Mouse (Mus musculus): ENCODE data around the gene Rbbp5.

The Rbbp5 gene

DNA sequence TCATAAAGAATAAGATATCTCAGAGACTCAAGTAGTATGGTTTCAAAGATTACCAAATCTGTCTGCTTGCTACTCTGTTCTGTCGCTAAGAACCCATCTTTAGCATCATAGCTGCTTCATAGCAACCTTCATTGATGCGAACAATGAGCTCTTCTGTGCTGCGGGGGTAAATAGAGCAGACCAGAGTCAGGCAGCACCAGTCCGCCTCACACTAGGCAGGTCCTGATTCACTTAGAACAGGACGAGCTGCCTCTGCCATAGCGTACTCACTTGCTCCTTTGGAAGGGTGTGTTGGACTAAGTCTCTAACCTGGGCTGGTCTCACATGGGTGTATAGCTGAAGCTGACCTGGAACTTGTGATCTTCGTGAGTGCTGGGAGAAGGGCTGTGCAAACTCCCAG, 28.9 kb downstream of the Rbbp5 start, which contains the start of gene Tmem81:
TSS of gene Tmem81 (plus strand) at position 173 of the 400 bp plus-strand sequence.
- no peak for DNase-seq

DNA sequence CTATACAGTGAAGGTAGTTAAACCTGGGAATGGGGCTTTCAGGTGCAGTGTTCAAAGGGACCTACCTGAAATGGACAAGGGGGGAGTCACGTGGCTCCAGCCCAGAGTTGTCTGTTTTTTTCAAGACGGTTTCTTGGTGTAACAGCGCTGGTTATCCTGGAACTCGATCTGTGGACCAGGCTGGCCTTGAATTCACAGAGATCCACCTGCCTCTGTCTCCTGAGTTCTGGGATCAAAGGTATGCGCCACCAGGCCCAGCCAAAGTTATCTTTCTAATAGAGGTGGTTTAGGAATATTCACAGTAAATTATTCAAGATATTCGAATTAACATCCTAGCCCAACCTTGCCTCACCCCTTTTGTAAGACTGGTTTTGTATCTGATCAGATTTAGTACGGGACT, 29.5 kb downstream of the Rbbp5 start:
- no peak for DNase-seq

DNA sequence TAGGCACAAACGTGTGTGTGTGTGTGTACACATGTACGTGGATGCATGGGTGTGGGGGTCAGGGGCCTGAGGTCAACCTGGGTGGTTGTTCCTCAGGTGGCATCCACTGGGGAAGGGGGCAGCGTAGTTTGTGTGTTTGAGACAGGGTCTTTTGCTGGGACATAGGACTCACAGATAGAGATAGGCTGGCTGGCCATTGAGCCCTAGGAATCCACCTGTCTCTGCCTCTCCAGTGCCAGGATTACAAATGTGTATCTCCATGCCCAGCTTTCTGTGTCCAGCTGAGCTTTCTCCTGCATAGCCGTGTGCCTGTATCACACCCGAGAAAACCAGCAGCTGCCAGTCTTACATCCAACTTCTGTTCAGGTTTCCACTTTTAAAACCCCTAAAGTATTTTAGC, 32.6 kb downstream of the Rbbp5 start:
- no peak for DNase-seq

DNA sequence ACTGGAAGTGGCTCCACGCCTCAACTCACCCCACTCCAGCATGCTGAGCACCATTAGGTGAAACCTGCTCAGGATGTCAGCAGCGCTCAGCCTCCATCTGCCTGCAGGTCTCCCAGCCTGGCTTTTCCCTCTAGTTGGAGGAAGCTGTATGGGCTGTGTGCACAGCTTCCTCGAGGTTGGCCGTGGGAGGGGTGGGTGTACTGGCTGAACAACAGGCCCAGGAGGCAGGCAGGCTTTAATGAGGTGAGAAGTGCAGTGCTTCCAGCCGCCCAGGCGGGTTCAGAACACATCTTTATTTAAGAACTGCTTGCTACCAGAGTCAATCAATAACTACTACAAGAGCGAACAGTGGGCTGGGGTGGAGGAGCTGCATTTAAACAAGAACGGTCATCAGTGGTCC, 34.4 kb downstream of the Rbbp5 start:
- no peak for DNase-seq

DNA sequence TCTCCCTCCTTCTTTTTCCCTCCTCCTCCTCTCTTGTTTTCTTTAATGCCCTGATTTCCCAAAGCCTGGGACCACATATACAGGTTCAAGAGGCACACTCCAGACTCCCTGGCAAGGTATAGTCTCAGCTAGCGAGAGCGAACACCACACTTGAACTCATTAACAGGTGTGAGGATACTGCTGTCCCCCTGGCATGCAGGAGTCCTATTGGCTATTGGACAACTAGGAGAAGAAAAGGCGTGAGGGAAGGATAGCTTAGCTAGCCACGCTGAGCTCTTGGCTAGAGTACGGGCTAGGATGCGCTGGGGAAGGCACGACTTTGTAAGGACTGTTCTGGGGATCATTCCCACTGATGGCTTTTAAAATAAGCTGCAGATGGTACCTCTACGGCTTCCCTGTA, 34.9 kb downstream of the Rbbp5 start:
- no peak for DNase-seq

DNA sequence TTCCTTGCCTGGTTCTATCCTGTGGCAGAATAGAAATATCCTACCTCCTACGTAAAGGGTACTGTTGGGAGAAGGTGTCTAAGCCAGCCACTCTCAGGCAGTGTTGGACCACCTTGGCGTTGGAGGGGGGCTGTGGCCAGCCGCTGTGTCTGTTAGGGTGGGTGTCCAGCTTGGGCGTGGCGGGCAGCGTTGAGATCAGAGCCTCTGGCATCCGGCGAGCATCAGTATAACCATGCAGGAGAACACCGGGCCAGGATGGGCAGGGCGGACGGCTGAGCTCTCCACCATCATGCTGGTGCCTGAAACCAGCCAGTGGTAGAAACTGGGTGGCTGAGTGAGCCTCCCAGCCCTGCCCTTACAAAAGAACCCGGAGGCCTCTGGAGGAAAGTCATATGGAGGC, 38.2 kb downstream of the Rbbp5 start:
- DNase-seq, result no peak

DNA sequence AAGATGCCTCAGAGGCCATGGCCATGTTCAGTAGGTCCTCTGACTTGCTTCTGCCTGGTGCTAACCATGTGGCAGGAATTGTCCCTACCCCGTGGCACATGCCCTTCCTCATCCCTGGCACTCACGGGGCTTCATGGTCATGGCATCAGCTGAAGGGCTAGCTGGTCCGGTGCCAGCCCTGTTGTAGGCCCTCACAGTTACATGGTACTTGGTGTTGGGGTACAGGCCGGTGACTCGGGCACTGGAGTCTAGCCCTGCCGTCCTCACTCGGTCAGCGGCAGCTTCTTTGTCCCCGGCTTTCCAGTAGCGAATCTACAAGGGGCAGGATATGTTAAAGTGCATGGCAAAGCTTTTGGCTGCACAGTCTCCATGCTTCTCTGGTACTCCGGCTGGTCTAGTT, 39.6 kb downstream of the Rbbp5 start:
- no peak for DNase-seq

DNA sequence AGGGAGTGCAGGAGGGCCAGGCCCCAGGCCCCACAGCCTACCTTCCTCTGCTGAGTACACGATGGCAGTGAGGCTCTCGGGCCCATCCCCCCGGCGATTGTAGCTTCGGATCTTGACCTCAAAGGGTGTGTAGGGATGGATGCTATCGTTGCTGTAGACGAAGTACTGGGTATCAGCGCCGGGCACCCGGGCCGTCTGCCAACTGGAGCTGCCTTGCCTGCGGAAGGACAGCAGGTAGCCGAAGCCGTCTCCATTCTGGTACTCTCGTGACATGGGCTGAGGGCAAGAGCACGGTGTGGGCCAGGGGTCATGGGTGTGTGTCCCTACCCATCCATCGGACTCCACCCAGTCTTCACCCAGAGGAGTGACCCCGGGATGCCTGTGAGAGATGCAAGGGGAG, 41.5 kb downstream of the Rbbp5 start:
- DNase-seq, result no peak

DNA sequence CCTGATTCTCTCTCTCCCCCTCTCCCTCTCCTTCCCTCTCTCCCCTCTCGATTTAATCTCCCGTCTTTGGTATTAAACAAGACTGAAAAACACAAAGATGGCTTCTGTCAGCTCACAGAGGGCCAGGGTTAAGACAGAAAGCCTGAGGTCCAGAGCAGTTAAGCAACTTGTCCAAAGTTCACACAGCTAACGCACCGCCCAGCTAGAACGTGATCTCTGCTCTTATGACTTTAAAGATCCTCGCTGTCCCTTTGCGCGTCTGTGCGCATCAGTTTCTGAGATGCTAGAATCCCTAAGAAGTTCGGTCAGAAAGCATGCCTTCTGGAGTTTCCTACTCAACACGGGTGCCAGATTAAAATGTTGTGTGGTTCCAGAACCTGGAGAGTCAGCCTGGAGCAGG, 42.6 kb downstream of the Rbbp5 start:
- no peak for DNase-seq

DNA sequence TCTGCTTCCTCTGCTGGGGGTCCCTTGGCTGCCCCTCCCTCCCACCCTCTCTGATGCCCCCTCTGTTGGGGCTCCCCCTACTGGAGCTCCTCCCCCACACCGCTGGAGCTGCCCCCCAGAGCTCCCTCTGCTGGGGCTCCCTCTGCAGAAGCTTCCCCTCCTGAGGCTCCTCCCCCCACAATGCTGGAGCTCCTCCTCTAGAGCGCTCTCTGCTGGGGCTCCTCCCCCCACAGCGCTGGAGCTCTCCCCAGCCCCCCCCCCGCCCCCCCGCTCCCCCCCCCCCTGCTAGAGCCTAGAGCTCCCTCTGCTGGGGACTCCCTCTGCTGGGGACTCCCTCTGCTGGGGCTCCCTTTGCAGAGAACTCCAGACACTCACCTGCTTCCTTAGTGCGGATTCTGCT, 43.6 kb downstream of the Rbbp5 start:
- peak; percentile 83 for DNase-seq

DNA sequence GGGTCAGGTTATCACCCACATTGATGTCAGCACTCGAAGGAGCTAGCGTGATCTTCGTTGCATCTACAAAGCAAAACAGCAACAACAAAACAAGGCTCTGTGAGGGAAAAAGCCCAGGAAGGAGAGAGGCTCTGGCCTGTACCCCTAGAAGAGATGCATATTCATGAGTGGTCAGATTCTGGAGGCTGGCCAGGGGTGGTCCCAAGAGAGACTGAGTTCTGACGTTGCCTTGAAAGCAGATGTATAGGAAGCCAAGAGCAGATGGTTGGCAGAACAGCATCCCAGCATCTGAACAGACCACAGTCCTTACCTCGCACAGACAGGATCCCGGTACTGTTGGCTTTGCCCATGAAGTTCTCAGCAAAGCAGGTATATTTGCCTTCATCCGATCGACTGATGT, 45.9 kb downstream of the Rbbp5 start:
- no peak for DNase-seq

DNA sequence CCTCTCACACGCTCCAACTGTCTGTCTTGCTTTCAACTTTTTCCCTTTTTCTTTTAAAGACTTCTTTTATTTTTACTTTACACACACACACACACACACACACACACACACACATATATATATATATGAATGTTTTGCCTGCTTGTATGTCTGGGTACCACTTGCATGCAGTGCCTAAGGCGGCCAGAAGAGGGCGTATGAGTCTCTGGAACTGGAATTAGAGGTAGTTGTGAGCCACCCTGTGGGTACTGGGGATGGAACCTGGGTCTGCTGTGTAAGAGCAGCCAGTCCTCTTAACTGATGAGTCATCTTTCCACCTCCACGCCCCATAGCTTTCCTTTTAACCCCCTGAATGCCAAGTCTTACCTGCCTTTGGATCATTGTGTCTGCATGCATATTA, 46.8 kb downstream of the Rbbp5 start:
- DNase-seq, result peak; percentile 41

DNA sequence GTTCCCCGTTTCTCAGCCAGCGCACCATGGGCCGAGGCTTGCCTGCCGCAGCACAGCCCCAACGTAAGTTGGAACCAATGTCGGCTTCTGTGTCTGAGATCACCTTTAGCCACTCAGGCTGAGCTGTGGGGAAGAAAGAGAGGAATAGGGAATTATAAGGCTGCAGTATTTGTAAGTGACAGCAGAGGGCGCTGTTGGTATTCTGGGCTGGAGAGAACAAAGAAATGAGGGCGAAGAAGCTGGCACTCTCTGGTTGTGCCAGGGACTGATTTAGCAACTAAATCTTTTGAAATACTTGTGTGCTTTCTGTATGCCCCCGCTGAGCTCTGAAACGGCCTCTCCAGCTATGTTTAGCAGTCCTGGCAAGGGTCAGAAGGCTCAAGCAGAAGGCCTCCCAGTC, 48.7 kb downstream of the Rbbp5 start:
- peak; percentile 76 for DNase-seq

DNA sequence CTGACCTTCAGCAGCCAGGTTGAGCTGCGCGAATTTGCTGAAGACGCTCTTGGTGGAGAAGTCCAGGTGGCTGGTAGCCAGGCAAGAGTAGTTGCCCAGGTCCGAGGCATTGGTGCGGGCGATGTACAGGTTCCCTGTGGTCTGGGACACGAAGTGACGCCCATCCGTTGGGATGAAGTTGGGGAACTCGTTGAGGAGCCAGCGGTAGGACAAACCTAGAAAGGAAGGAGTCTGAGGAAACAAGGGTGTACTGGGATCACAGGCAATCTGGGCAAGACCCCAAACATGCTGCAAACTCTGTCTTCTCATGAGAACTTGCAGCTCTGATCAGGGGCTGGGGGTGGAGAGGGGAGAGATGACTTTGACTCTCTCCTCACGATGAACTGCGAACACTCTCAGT, 50.9 kb downstream of the Rbbp5 start:
- no peak for DNase-seq

DNA sequence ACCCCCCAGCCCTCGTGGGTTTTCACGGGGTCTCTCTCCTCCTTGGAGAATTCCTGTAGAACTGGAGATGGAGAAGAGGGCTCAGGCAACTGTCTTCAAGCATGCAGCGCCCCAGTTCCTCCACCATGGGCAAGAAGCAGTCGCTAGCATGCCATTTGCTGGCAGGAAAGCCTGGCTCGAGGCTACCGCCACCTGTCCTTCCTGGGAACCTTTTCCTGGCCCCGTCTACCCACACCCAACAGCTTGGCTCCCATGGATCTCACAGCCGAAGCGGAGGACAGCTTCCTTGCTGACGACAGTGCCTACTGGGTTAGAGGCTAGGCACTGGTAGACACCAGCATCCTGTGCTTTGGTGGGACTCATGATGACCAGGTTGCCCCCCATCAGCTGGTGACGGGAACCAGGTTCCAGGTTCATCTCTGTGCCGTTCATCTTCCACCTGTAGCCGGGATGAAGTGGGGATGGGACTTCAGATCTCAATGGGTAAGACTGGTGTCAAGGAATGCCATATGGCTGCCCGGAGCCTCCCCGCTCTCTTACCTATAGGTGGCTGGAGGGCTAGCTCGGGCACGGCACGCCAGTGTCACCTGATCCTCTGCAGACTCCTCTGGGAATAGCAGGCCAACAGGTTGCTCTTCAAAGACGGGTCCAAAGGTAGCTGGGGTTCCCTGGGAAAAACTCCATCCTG, 51.6 kb downstream of the Rbbp5 start:
- DNase-seq, result no peak

DNA sequence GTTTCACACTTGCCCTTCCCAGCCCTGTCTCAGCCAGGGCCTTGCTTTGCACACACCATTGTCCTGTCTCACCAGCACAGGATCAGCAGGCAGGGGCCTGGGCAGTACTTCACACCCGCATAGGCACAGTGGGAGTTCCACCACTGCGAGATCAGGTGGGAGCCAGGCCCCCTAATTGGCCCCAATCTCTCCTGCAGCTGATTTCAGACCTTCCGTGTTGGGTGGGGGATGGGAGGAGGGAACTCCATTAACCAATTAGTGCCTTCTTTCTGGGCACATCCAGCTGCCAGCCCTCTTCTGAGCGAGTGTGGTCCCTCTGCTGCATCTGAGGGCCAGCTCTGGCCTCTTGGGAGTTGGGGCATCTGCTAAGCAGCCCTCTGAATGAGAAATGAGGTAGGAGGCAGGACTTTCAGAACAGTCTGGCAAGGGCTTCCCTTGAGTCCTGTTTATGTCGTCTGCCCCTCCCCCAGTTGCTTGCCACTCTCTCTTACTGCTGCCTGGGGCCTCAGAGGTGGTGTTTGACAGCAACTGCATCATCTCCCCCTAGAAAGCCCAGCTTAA, 53.5 kb downstream of the Rbbp5 start:
- DNase-seq, result no peak

DNA sequence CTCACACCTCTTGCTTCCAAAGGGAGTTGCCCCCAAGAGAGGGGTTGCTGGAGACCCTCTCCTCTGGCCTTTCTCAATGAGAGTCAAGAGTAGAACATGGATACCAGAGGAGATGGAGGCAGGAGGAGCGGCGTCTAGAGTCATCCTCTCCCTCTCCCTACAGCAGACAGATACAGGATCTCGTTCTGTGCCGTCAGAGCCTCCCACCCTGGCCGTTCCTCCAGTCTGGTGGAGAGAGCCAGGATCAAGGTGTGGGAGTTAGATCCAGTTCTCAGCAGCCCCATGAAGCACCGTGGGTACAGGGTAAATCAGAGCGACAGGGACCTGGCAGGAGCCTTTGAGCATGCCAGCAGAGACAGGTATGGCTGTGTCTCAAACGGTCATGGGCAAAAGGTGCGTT, 55.4 kb downstream of the Rbbp5 start:
- no peak for DNase-seq

DNA sequence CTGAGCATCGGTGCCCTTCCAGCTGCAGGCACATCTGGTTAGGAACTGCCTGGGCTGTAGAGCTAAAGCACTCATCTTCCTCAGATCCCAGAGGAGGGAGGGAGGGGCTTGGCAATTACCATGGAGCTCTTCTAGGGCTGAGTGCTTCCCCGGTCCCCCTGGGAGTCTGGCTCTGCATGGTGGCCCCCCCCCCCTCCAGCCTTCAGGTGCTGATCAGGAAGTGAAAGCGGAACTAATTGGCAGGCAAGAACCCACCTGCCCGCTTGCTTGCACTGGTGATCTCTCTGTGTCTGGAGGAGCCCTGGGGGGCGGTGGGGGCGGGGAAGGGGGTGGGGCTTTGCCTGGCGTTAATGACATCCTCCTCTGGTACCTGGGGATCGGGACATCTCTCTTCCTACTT, 56.7 kb downstream of the Rbbp5 start:
- no peak for DNase-seq

DNA sequence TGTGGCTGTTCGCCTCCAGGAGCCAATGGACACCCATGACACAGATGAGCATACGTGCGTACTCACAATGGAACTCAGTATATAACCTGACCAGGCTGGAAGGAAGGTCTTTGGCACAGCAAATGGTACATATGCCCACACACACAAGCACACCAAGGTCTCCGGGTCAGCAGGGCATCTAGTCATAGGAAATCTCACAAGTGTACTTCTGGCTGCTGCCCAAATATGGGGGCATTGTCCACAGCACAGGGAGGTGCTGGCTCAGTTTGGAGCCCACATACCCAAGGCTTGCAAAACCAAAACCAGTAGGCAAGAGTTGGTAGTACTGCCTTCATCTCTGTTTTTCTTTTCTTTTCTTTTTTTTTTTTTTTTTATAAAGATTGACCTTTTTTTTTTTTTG, 58.4 kb downstream of the Rbbp5 start:
- DNase-seq, result no peak

DNA sequence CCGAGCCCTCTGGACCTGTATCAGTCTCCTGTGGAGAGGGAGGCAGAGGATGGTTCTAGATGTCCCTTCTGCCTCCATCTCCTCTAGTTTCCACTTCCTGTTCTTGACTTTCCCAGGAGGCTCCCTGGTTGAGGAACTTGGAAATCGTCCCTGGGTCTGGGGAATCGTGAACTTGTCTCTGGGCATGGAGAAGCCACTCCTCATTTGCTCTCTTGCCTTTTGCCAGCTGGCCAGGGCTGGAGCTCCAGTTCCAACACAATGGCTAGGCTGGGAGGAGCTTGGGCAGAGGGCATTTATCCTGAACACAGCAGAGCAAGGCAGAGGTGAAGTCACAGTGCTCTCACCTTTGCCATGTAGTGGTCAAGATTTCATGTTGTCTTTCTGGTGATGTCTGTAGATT, 59.3 kb downstream of the Rbbp5 start:
- no peak for DNase-seq

DNA sequence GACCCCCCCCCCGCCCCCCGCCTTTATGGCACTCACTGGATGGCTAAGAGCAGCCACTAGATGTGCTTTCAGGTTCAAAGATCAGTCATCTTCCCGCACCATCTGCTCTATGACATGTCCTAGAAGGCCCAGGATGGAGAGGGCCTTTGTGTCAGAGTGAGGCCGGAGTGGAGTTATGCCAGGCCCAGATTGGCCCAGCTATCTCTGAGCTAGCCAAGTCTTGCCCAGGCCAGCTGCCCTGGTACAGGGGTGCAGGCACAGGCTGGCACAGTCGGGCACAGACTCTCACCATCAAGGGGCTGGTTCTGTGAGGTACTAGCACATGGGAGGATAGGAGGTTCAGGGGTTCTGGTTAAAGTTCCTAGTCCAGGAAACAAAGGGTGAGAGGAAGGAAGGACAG, 60.6 kb downstream of the Rbbp5 start:
- DNase-seq, result no peak

DNA sequence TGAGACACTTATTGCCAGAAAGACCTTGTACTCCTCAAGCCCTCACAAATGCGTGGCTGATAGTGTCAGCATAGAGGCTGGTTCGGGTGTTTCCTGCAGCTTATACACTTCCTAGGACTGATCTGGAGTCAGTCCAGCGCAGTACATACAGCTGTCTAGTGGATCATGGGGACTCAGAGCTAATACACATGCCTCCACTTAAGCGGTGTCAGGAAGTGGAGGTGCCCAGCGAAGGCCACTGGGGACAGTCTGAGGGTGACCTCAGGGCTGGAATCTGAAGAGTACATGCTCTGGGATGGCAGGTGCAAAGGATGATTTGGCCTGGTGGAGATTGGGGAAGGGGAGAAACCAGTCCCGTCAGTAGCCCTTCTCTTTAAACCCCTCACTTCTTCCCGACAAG, 63.5 kb downstream of the Rbbp5 start:
- no peak for DNase-seq

DNA sequence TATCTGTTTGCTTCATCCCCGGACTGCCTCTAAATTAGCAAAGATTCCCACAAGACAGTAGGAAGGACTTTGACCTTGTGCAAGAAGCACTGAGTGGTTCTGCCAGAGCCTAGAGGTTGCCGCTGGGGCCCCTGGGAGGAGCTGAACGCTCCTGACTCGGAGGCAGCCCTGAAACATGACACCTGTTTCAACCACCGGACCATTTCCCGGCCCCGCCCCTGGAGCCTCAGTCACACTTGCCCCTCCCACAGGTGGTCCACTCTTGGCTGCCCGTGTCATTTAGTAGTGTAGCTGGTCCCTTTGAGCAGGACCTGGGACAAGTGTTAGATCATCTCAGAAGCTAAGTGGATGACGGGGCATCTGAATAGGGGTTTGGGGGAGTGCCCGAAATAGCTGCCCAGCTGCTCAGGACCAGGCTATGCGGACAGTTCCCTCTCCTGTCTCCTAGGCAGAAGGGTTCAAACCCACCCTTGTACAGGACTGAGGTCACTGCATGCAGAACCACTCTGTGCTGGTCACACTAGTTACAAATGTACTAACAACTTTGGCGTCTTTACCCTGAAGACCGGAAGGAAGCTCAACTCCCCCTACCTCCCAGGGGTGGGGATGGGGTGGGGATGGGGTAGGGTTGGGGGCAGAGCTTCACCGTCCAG, 64.1 kb downstream of the Rbbp5 start:
- DNase-seq, result peak; percentile 60

DNA sequence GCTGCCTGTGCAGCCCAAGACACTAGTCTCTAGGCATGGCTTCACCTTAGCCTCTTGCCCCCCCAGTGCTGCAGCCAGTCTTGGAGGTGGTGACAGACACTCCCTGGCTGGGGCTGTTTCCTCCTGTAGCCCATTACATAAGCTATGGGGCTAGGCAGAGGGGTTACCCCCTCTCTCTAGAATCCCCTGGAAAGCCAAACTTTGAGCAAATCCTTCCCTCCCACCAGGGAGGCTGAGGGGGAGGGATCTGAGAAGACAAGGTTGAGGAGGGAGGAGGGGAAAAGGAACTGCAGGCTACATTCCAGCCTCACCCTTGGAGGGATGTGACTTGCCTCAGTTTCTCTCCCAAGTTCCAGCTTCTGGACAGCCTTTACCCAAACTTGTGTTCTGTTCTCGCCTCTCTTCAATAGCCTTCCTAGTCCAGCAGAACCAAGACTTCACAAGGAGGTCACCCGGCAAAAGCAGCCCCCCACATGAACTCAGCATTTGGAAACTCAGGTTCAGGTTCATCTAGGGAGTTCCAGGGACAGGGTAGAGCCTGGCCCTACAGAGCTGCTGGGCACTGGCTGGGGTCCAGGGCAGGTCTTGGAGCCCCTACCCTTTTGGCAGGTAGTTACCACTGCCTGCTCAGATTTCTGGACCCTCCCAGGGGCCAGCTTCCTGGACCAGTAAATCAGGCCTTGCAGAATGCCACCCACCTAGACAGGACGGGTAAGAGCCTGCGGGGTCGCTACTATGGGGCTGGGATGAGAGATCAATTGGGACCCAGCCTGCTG, 64.8 kb downstream of the Rbbp5 start:
- no peak for DNase-seq

All from kidney, postnatal 10 days (tissue).